Mouse (Mus musculus): ENCODE data around the gene Polr1e. TPM values are rescaled to one million over a fixed set of nuclear protein-coding genes. Genes with fewer than 3 reads are reported as not detected.
A peak's percentile ranks its signal among the peaks of the same experiment; 100 is the strongest.

Gene Polr1e
- polyA plus RNA-seq, 1 experiment from 2014 or later, result 51.6 TPM

GRCm38 (mm10) chr4:45012105-45012975 is 6.0 kb upstream of the Polr1e start, which contains the start of gene Zbtb5:
Gene Zbtb5 (minus strand): TSS chr4:45012412.
- peak within 1 kb of the TSS; percentile 70 for H3K4me3 ChIP-seq (ENCODE audit: low read depth, low read length)
- no peaks in the 10 kb centered on the region for H3K9me3 ChIP-seq (ENCODE audit: control insufficient read depth, low read length)
- H3K27ac ChIP-seq (ENCODE audit: low read depth, low read length), result peak within 1 kb of the TSS; percentile 90
- ATAC-seq (ENCODE audit: insufficient read depth, low FRiP score, low TSS enrichment) (peak; percentile 98), DNase-seq (ENCODE audit: low spot score) (peak; percentile 99)
- no peaks in the 10 kb centered on the region for H3K27me3 ChIP-seq (ENCODE audit: control insufficient read depth, insufficient read depth, low read length)
- H3K4me2 ChIP-seq (ENCODE audit: low read depth), result peak within 1 kb of the TSS; percentile 68
- H3K4me1 ChIP-seq (ENCODE audit: control insufficient read depth, insufficient read depth, low read length), result peaks cover 16% of the 10 kb centered on the region
- under 1% methylated on average over 58 of the region's 63 CpGs for WGBS
- H3K36me3 ChIP-seq (ENCODE audit: control insufficient read depth, insufficient read depth, low read length), result no peaks in the 10 kb centered on the region
- H3K9ac ChIP-seq (ENCODE audit: low read length), result peak within 1 kb of the TSS; percentile 81

- WGBS, result under 1% methylated on average over 13 of the region's 13 CpGs
Observed at GRCm38 (mm10) chr4:45013031-45013431, 5.4 kb upstream of the Polr1e start.

GRCm38 (mm10) chr4:45013537-45013936 is 4.8 kb upstream of the Polr1e start:
- ATAC-seq (ENCODE audit: insufficient read depth, low FRiP score, low TSS enrichment) (no peak), DNase-seq (ENCODE audit: low spot score) (no peak)
- Histone ChIP-seq H3K27ac (ENCODE audit: low read depth, low read length) (no peak overlapping the region), H3K36me3 (ENCODE audit: control insufficient read depth, insufficient read depth, low read length) (no peaks in the 10 kb centered on the region), H3K9me3 (ENCODE audit: control insufficient read depth, low read length) (no peaks in the 10 kb centered on the region), H3K4me2 (ENCODE audit: low read depth) (peak overlapping the region; percentile 68), H3K4me3 (ENCODE audit: low read depth, low read length) (peak overlapping the region; percentile 56), H3K27me3 (ENCODE audit: control insufficient read depth, insufficient read depth, low read length) (no peaks in the 10 kb centered on the region), H3K4me1 (ENCODE audit: control insufficient read depth, insufficient read depth, low read length) (peaks cover 16% of the 10 kb centered on the region), H3K9ac (ENCODE audit: low read length) (no peak overlapping the region; the same call in 1 of the 2 replicates)
- 0% methylated on average over 2 of the region's 2 CpGs for WGBS

More at GRCm38 (mm10) chr4:45013031-45013431, 5.4 kb upstream of the Polr1e start:
- Histone ChIP-seq H3K36me3 (ENCODE audit: control insufficient read depth, insufficient read depth, low read length) (no peaks in the 10 kb centered on the region), H3K9me3 (ENCODE audit: control insufficient read depth, low read length) (no peaks in the 10 kb centered on the region), H3K27ac (ENCODE audit: low read depth, low read length) (0 out of 2 replicates have a peak overlapping the region, but pooled peaks have one; percentile 7), H3K4me3 (ENCODE audit: low read depth, low read length) (peak overlapping the region; percentile 56), H3K9ac (ENCODE audit: low read length) (peak overlapping the region; percentile 67), H3K4me1 (ENCODE audit: control insufficient read depth, insufficient read depth, low read length) (peaks cover 16% of the 10 kb centered on the region), H3K4me2 (ENCODE audit: low read depth) (peak overlapping the region; percentile 68), H3K27me3 (ENCODE audit: control insufficient read depth, insufficient read depth, low read length) (no peaks in the 10 kb centered on the region)
- ATAC-seq (ENCODE audit: insufficient read depth, low FRiP score, low TSS enrichment), result no peak
- DNase-seq (ENCODE audit: low spot score), result no peak

GRCm38 (mm10) chr4:45015615-45016014 is 2.8 kb upstream of the Polr1e start:
- WGBS, result 16% methylated on average over 3 of the region's 3 CpGs
- peak; percentile 31 for DNase-seq (ENCODE audit: low spot score)
- no peaks in the 10 kb centered on the region for H3K36me3 ChIP-seq (ENCODE audit: control insufficient read depth, insufficient read depth, low read length)
- H3K27me3 ChIP-seq (ENCODE audit: control insufficient read depth, insufficient read depth, low read length), result no peaks in the 10 kb centered on the region
- H3K27ac ChIP-seq (ENCODE audit: low read depth, low read length), result no peak overlapping the region
- no peak overlapping the region for H3K4me2 ChIP-seq (ENCODE audit: low read depth)
- ATAC-seq (ENCODE audit: insufficient read depth, low FRiP score, low TSS enrichment), result no peak
- peaks cover 15% of the 10 kb centered on the region for H3K4me1 ChIP-seq (ENCODE audit: control insufficient read depth, insufficient read depth, low read length)
- no peaks in the 10 kb centered on the region for H3K9me3 ChIP-seq (ENCODE audit: control insufficient read depth, low read length)
- H3K9ac ChIP-seq (ENCODE audit: low read length), result no peak overlapping the region
- H3K4me3 ChIP-seq (ENCODE audit: low read depth, low read length), result no peak overlapping the region

GRCm38 (mm10) chr4:45019009-45019408 is 626 bp downstream of the Polr1e start:
- ATAC-seq (ENCODE audit: insufficient read depth, low FRiP score, low TSS enrichment) (0 out of 2 replicates have a peak, but pooled peaks have one; percentile 33), DNase-seq (ENCODE audit: low spot score) (no peak)
- Histone ChIP-seq H3K9me3 (ENCODE audit: control insufficient read depth, low read length) (no peaks in the 10 kb centered on the region), H3K4me1 (ENCODE audit: control insufficient read depth, insufficient read depth, low read length) (peaks cover 7% of the 10 kb centered on the region), H3K4me2 (ENCODE audit: low read depth) (peak overlapping the region; percentile 79), H3K27ac (ENCODE audit: low read depth, low read length) (no peak overlapping the region), H3K4me3 (ENCODE audit: low read depth, low read length) (peak overlapping the region; percentile 82), H3K36me3 (ENCODE audit: control insufficient read depth, insufficient read depth, low read length) (no peaks in the 10 kb centered on the region), H3K9ac (ENCODE audit: low read length) (peak overlapping the region; percentile 71), H3K27me3 (ENCODE audit: control insufficient read depth, insufficient read depth, low read length) (no peaks in the 10 kb centered on the region)
- WGBS, result 3% methylated on average over 14 of the region's 14 CpGs

- Histone ChIP-seq H3K36me3 (ENCODE audit: control insufficient read depth, insufficient read depth, low read length) (peaks cover 6% of the 10 kb centered on the region), H3K9me3 (ENCODE audit: control insufficient read depth, low read length) (no peaks in the 10 kb centered on the region), H3K4me2 (ENCODE audit: low read depth) (no peak overlapping the region), H3K4me3 (ENCODE audit: low read depth, low read length) (no peak overlapping the region), H3K4me1 (ENCODE audit: control insufficient read depth, insufficient read depth, low read length) (no peaks in the 10 kb centered on the region), H3K27me3 (ENCODE audit: control insufficient read depth, insufficient read depth, low read length) (no peaks in the 10 kb centered on the region), H3K9ac (ENCODE audit: low read length) (no peak overlapping the region), H3K27ac (ENCODE audit: low read depth, low read length) (no peak overlapping the region)
- ATAC-seq (ENCODE audit: insufficient read depth, low FRiP score, low TSS enrichment), result no peak
- DNase-seq (ENCODE audit: low spot score), result no peak
- WGBS, result 91% methylated on average over 4 of the region's 4 CpGs
Observed at GRCm38 (mm10) chr4:45026459-45026858, 8.1 kb downstream of the Polr1e start.

- Histone ChIP-seq H3K36me3 (ENCODE audit: control insufficient read depth, insufficient read depth, low read length) (peaks cover 4% of the 10 kb centered on the region; the same call in 1 of the 2 replicates), H3K4me1 (ENCODE audit: control insufficient read depth, insufficient read depth, low read length) (no peaks in the 10 kb centered on the region), H3K9me3 (ENCODE audit: control insufficient read depth, low read length) (no peaks in the 10 kb centered on the region), H3K4me3 (ENCODE audit: low read depth, low read length) (no peak overlapping the region), H3K4me2 (ENCODE audit: low read depth) (no peak overlapping the region), H3K27me3 (ENCODE audit: control insufficient read depth, insufficient read depth, low read length) (no peaks in the 10 kb centered on the region), H3K27ac (ENCODE audit: low read depth, low read length) (no peak overlapping the region), H3K9ac (ENCODE audit: low read length) (no peak overlapping the region)
- DNase-seq (ENCODE audit: low spot score) (no peak), ATAC-seq (ENCODE audit: insufficient read depth, low FRiP score, low TSS enrichment) (no peak)
- WGBS, result 96% methylated on average over 9 of the region's 9 CpGs
Observed at GRCm38 (mm10) chr4:45032586-45032985, 14.2 kb downstream of the Polr1e start.

- Histone ChIP-seq H3K9me3 (ENCODE audit: control insufficient read depth, low read length) (no peaks in the 10 kb centered on the region), H3K27ac (ENCODE audit: low read depth, low read length) (no peak overlapping the region), H3K4me2 (ENCODE audit: low read depth) (no peak overlapping the region), H3K4me1 (ENCODE audit: control insufficient read depth, insufficient read depth, low read length) (no peaks in the 10 kb centered on the region), H3K36me3 (ENCODE audit: control insufficient read depth, insufficient read depth, low read length) (peaks cover 4% of the 10 kb centered on the region; the same call in 1 of the 2 replicates), H3K27me3 (ENCODE audit: control insufficient read depth, insufficient read depth, low read length) (no peaks in the 10 kb centered on the region), H3K4me3 (ENCODE audit: low read depth, low read length) (no peak overlapping the region), H3K9ac (ENCODE audit: low read length) (no peak overlapping the region)
- WGBS, result 79% methylated on average over 16 of the region's 16 CpGs
- ATAC-seq (ENCODE audit: insufficient read depth, low FRiP score, low TSS enrichment) (no peak), DNase-seq (ENCODE audit: low spot score) (no peak)
Observed at GRCm38 (mm10) chr4:45034693-45035628, 16.6 kb downstream of the Polr1e start.

Data from neural tube, embryonic 11.5 days (tissue).